Mouse (Mus musculus) bone marrow macrophage, adult 2 months (primary cell): ENCODE data around the gene Adh7. TPM values are rescaled to one million over a fixed set of nuclear protein-coding genes. Genes with fewer than 3 reads are reported as not detected.

Source experiments
- H3K27ac ChIP-seq: 2 replicates; pipeline ENCODE4 v1.5.1; 2012; ENCODE audit warnings: low read depth, low read length; ENCODE audit not compliant: insufficient read depth
- H3K4me1 ChIP-seq: 2 replicates; pipeline ENCODE4 v1.6.1; 2012; ENCODE audit warnings: low read length; ENCODE audit not compliant: control insufficient read depth, insufficient read depth
- H3K4me3 ChIP-seq: 2 replicates; pipeline ENCODE4 v1.5.1; 2012; ENCODE audit warnings: mild to moderate bottlenecking, low read length, moderate library complexity; ENCODE audit not compliant: insufficient read depth
- CTCF ChIP-seq: IDR thresholded peaks from 2 replicates; pipeline ENCODE4 v1.5.1; 2012; ENCODE audit warnings: low read depth, mild to moderate bottlenecking, low read length, moderate library complexity
- POLR2A ChIP-seq: IDR thresholded peaks from 2 replicates; pipeline ENCODE4 v1.6.1; 2012; ENCODE audit warnings: mild to moderate bottlenecking, low read depth, low read length, borderline replicate concordance
- polyA plus RNA-seq: library from polyadenylated mRNA; stranded (reverse); fragments of >200 nt; gene quantifications from 2 replicates; pipeline ENCODE4 v1.2.4, GENCODE M21; 2012; ENCODE audit not compliant: missing spikeins, insufficient read depth, insufficient read length

Gene Adh7
- polyA plus RNA-seq, 1 experiment: not detected

DNA sequence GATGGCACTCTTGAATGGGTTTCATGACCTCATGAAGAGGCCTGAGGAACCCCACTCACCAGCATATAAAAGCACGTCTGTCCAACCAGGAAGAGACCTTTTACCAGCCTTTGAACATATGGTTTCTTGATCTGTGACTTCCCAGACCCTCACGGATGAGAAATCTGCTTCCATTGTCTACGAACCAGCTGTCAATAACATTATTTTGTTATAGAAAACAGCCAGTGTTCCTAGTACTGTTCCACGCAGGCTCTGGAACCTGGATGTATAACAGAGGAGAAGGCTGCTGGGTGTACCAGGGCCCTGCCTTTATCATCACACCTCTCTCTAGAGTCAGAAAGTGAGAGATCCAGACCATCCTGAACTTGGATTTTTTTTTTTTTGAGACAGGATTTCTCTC lies 29.7 kb downstream of the Adh7 start:
- H3K4me3 ChIP-seq: no peak overlapping the region
- no peak overlapping the region for H3K27ac ChIP-seq
- H3K4me1 ChIP-seq: no peaks in the 10 kb centered on the region
- TF ChIP-seq POLR2A (no peak), CTCF (no peak)

DNA sequence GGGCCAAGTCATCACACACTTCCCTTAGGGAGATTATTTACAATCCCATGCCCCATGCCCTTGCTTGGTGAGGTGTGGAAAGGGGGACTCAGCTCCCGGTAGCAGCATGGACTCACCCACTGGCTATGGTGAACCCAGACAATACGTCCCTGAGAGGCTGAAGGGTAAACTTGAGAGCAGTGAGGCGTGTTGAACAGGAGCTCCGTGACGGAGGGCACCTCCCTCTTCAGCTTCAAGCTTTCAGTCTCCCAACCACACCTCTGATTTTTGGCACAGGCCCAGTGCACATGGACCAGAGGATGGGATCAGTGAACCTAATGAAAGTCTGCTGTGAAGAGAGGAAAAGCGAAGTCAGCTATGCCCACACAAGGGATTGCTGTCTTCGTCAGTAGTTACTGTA lies 30.5 kb downstream of the Adh7 start:
- TF ChIP-seq CTCF (no peak), POLR2A (no peak)
- no peaks in the 10 kb centered on the region for H3K4me1 ChIP-seq
- no peak overlapping the region for H3K27ac ChIP-seq
- H3K4me3 ChIP-seq: no peak overlapping the region

DNA sequence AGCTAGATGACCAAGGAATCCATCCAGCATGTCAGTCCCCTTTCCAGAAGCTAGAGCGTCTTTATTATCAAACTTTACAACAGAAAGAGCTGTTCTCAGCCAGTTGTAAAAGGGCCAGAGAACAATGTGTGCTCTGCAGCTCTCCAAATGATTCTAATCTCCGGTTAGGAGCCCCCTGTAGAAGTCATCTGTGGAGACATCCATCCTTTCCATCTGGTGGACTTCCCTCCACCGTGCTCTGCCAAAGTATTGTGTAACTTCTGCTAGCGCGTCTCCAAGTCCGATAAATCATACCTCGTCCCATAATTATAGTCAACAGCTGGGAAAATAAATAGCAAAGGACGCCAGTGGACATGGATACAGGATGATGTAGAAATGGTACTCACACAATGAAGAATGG lies 31.2 kb downstream of the Adh7 start:
- Histone ChIP-seq H3K27ac (no peak overlapping the region), H3K4me1 (no peaks in the 10 kb centered on the region), H3K4me3 (no peak overlapping the region)
- TF ChIP-seq POLR2A (no peak), CTCF (no peak)

GRCm38 (mm10) chr3:138251156-138251555 lies 33.6 kb downstream of the Adh7 start:
- no peak for TF ChIP-seq POLR2A
- no peak for TF ChIP-seq CTCF
- H3K4me1 ChIP-seq: no peaks in the 10 kb centered on the region
- no peak overlapping the region for H3K27ac ChIP-seq

DNA sequence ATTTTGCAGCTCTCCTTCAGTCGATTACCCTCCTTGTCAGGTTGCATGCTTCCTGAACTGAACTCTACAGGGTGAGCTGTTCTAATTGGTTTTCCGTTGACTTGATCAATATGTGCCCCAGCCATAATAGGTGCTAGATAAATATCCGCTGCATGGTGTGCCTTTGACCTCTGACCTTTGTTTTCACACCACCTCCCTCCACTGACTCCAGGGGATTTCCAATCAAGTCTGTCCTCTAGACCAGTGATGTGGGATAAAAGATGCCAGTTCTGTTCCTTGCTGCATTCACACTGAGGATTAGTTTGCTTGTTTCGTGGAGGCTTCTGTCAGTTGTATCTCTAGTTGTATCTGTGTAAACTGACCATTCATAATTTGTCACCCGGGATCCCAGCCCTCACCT lies 36.6 kb downstream of the Adh7 start:
- Histone ChIP-seq H3K27ac (no peak overlapping the region), H3K4me1 (no peaks in the 10 kb centered on the region), H3K4me3 (no peak overlapping the region)
- TF ChIP-seq CTCF (no peak), POLR2A (no peak)

More at GRCm38 (mm10) chr3:138251156-138251555, 33.6 kb downstream of the Adh7 start:
- no peak overlapping the region for H3K4me3 ChIP-seq

- TF ChIP-seq POLR2A (no peak), CTCF (no peak)
- Histone ChIP-seq H3K27ac (no peak overlapping the region), H3K4me3 (no peak overlapping the region)
Measured at GRCm38 (mm10) chr3:138255366-138255765, 37.8 kb downstream of the Adh7 start.

DNA sequence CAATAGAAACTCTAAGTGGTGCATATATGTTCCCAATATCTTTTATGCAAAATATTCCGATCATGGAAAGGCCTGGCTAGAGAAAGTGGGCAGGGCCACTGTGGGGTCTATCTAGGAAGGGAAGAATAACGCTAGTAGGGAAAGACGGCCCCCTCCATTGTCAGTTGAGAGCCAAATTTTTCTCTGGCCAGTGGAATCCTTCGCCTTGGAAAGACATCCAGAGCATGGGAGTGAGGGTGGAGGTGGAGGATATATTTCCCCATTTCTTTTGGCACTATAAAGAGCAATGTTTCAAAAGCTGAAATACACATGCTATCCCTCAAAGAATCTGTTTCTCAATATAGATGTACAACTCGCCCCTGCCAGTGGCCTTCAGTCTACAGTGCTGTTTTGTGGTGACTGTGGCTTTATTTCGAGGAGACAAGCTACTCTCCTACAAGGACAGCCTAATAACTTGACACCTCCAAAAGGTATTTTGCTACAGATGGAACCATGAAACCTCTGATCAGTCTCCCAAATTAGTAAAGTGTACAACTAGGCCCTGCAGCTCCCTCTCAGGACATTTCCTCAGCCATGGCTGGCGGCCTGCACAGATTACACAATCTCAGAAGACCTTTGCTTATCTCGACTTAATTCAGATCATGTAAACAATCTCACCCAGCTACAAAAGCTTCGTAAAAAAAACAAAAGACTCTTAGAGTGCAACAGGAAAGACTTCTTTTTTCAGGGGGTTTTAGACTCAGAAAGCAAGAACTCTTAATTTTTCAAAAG lies 38.4 kb downstream of the Adh7 start:
- no peaks in the 10 kb centered on the region for H3K4me1 ChIP-seq
- no peak overlapping the region for H3K27ac ChIP-seq
- no peak overlapping the region for H3K4me3 ChIP-seq
- TF ChIP-seq POLR2A: no peak
- TF ChIP-seq CTCF: no peak

More at GRCm38 (mm10) chr3:138255366-138255765, 37.8 kb downstream of the Adh7 start:
- no peaks in the 10 kb centered on the region for H3K4me1 ChIP-seq

- no peaks in the 10 kb centered on the region for H3K4me1 ChIP-seq
- TF ChIP-seq CTCF: no peak
- TF ChIP-seq POLR2A: no peak
- H3K4me3 ChIP-seq: no peak within 1 kb of the TSS
Measured at GRCm38 (mm10) chr3:138260721-138261669, 43.4 kb downstream of the Adh7 start, which contains the start of gene Adh1. Gene Adh1, plus strand, starts transcription at chr3:138260991.

DNA sequence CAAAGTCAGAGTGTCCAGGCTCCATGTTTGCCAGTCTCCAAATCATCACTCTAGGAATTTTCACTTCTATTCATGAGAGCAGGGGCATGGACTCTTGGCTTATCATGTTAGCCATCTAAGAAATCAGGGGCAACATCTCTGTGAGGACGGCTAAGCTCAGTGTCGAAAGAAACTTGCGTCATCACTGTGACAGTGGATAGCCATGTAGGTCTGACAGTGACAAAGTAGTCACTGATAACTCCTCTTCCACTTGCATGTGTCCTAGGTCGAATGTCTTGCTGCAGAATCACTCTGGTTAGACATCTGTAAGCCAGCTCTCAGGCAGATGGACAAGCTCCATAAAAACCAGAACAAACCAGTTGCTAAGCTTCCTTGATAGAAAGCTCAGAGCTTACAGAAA lies 45.0 kb downstream of the Adh7 start:
- TF ChIP-seq CTCF (no peak), POLR2A (no peak)
- H3K27ac ChIP-seq: no peak overlapping the region
- H3K4me1 ChIP-seq: no peaks in the 10 kb centered on the region
- H3K4me3 ChIP-seq: no peak overlapping the region

More at GRCm38 (mm10) chr3:138260721-138261669, 43.4 kb downstream of the Adh7 start, which contains the start of gene Adh1:
- no peak within 1 kb of the TSS for H3K27ac ChIP-seq
